Mouse (Mus musculus) kidney, adult 9 months (tissue): ENCODE measurements at regions not wholly inside any gene's neighbourhood (a gene's known extent, or its start where the extent isn't known, plus 50 kb on each side); places are given as distances from the start of the nearest gene placed in this dataset.
A peak's percentile ranks its signal among the peaks of the same experiment; 100 is the strongest.

Experiments used
- DNase-seq: peaks from one replicate; pipeline ENCODE4 v3.0.0; 2022

- DNase-seq, result no peak
Measured at GRCm38 (mm10) chr5:75346836-75347773, 195.0 kb downstream of the Pdgfra start.

- no peak for DNase-seq
Measured at GRCm38 (mm10) chr5:75347774-75348116, 195.7 kb downstream of the Pdgfra start.

DNA sequence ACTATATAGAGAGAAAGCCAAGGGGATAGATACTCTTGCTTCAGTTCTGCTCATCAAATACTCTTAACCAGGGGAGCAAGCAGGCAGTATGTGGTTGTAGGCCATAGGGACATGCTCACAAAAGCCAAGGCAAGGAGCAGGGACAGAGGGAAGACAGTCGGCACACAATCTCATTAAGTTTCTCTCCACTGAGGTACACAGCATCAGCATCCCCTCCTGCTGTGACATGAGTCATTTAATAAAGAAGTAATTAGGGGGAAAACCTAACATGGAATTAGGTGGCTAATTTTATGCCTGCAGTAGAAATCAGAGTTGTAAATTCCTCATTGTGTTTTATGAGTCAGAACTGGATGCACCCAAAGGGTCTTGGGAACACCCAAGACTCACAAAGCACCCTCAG lies 203.2 kb downstream of the Pdgfra start:
- DNase-seq, result no peak

- DNase-seq, result no peak
Measured at GRCm38 (mm10) chr5:75358869-75359268, 206.8 kb downstream of the Pdgfra start.

GRCm38 (mm10) chr5:75363832-75364231 lies 210.9 kb upstream of the Kit start:
- no peak for DNase-seq

DNA sequence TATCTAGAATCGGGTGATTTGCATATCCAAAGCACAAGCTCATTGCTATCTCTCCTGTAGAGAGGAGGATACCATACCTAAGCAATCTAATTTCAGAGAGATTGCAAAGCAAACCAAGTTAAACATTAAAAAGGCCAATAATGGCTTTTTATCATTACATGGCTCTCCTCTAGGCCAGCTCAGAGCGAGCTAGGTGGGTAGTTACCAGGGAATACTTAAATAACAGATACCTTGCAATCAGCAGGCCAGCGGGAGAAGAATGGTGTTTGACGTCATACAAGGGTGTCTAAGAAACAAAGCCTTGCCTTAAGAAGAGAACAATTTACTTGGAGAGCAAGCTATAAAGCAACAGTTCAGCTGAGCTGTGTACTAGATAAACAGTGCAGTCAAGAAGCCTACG lies 207.4 kb upstream of the Kit start:
- DNase-seq, result no peak

DNA sequence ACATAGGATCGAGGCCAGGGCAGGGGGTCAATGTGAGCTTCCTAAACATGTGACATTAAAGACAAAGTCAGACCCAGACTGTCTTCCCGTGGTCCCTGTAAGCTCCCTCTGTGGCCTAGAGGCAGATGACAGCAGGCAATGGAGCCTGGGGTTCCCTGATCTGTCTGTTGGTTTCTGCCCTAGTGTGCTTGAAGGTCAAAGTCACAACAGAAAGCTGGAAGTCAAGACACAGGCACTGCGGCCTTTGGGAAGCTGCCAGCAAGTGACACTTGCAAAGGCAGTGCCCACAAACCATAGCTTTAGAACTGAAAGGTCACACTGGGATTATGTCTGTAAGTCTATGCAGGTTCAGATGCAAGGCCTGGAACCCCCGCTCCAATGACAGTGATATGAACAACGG lies 206.0 kb upstream of the Kit start:
- DNase-seq, result no peak

DNA sequence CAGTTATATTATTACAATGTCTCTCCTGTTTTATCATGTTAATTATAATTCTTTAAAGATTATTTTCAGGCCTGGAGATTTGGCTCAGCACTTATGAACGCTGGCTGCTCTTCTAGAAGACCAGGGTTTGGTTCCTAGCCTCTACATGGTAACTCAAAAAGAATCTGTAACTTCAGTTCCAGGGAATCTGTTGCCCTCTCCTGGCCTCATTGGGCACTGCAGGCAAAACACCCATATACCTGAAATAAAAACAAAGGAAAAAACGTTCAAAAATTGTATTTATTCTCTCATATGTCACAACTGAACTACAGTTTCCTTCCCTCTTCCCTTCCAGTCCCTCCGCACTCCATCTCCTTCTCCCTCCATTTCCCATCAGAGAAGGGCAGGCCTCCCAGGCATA lies 201.9 kb upstream of the Kit start:
- no peak for DNase-seq

- peak; percentile 51 for DNase-seq
Measured at GRCm38 (mm10) chr5:75377311-75378300, 197.1 kb upstream of the Kit start.

- no peak for DNase-seq
Measured at GRCm38 (mm10) chr5:75378655-75379054, 196.1 kb upstream of the Kit start.

- DNase-seq, result no peak
Measured at GRCm38 (mm10) chr5:75380340-75380739, 194.4 kb upstream of the Kit start.

DNA sequence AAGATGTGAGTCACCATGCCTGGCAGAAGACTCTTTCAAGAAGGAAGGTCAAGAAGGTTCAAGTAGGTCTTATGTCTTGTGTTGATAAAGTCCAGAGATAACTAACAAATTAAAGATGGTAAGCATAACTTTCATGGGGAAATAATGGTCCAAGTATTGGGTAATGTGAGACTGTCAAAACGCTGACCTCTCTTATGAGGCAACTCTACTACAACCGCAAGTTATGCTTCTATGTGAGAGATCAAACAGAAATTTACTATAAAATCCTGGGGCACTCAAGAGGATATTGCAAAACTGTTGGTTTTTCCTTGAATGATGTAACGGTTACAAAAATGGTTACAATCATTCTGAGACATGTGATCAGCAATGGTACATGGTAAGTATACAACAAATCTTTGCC lies 192.6 kb upstream of the Kit start:
- no peak for DNase-seq

- no peak for DNase-seq
Measured at GRCm38 (mm10) chr5:75387886-75388454, 186.7 kb upstream of the Kit start.

DNA sequence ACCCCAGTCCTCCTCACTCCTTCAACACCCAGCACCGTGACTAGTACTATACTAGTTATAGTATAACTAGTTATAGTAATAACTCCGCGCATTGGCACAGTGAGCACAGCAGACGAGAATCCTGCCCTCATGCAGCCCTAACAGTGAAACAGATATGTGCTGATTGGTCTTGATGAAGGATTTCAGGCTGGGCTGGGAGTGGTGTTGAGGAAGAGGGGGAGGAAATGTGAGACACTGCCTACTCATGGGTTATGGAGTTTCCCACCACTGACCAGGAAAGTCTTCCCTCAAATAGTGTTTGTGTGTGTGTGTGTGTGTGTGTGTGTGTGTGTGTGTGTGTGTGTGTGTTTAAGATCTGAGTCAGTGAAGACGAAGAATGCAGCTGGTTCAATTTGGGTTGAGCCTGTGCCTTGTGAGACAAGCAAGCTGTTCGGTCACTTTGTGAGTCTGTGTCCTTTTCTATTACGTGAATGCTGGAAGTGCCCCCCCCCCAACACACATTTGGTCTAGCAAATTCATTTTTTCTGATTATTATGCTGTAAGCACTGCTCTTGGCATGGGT lies 185.9 kb upstream of the Kit start:
- DNase-seq, result no peak

DNA sequence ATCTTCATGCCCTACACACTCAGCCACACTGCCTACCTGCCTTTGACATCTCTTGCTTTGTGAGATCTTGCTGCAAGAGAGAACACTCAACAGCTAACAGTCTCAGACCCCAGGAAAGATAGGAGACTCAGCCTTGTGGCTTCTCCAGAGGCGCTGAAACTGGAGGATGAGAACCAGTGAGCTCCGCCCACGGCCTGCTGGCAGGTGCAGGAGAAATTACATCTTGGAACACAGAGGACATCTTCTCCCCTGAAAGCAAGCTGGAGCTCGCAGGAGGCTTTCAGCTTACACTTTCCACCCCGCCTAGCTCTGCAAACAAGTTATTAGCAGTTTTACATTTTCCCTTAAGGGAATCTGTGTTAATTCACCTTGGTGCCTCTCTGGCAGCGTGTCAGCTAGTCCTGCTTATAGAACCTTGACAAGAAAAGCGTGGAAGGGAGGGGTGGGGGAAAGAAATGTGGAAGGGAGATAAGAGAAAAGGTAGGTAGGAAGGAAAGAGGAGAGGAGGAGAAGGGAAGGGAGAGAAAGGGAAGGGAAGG lies 185.2 kb upstream of the Kit start:
- peak; percentile 21 for DNase-seq

DNA sequence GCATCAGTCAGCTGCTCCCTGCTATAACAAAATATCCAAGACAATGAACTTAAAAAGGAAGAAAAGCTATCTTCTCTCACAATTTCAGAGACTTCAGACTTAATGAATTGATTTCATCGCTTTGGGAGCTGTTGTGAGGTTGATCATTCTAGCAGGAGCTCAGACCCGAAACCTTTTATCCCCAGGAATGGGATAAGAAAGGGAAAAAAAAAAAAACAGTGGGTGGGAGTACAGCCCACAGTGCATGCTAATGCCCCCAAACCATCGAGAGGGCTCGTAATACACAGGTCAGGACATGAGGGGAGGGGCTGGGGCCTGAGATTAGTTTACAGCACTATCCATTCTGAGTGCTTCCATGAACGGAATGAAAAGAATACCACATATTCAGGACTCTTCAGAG lies 175.9 kb upstream of the Kit start:
- DNase-seq, result no peak

GRCm38 (mm10) chr5:75401734-75402133 lies 173.0 kb upstream of the Kit start:
- no peak for DNase-seq

- peak; percentile 52 for DNase-seq
Measured at GRCm38 (mm10) chr5:75402631-75403030, 172.1 kb upstream of the Kit start.

- peak; percentile 28 for DNase-seq
Measured at GRCm38 (mm10) chr5:75403531-75403930, 171.2 kb upstream of the Kit start.

- DNase-seq, result peak; percentile 73
Measured at GRCm38 (mm10) chr5:75404601-75405285, 170.0 kb upstream of the Kit start.

DNA sequence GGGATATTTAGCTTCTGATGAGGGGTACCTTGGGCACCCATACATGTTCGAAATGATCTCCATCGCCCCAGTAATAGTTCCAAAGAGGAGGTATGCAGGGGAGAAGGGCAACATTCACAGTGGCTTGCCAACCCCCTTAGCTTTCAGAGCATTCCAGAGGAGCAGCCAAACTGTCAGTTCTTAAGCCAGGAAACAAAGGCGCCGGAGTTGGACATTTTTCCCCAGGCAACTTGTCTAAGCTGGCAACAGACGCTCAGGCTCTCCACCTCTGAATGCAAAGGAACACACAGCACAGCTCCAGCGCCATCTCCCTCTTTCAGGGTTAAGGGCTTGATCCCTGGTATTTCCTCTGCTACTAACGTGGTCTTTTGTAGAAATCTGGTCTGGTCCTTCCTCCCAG lies 169.2 kb upstream of the Kit start:
- peak; percentile 28 for DNase-seq

- DNase-seq, result no peak
Measured at GRCm38 (mm10) chr5:75407686-75408085, 167.0 kb upstream of the Kit start.
